In genomic region chr4:132099548-132099947, GRCm38 (mm10) we compare ENCODE assay signal across 20 mouse cellular contexts. TPM values are rescaled to one million over a fixed set of nuclear protein-coding genes. Genes with fewer than 3 reads are reported as not detected.
"Had no signal": no experiment of that assay in that cellular context is flagged by ENCODE, and none has a peak within 500 bp of the region (broad histone marks: within the 10 kb centered on the region; RNA-seq: fewer than 3 reads in every experiment).

No protein-coding gene starts in this region.

- DNase-seq: kidney, adult 18-20 months; kidney, adult 9 months; kidney, postnatal 4 days; left cerebral cortex, postnatal 4 days; liver, postnatal 0 days; lung, embryonic 14.5 days; right cerebral cortex, postnatal 25 days; spleen, adult 18-20 months; thymus, adult 18-20 months; thymus, postnatal 36 days had no signal

RNA-seq across cellular contexts. Expression of gene Gm10300, which starts 25.1 kb away (rescaled TPM):
- total RNA-seq: layer of hippocampus, postnatal 36 days; left cerebral cortex, adult 2 months; left cerebral cortex, postnatal 14 days; left cerebral cortex, postnatal 4 days had no signal
- polyA plus RNA-seq: inflammation-experienced regulatory T-cells, adult 6 months; intestine, embryonic 16.5 days; midbrain, embryonic 13.5 days; neural tube, embryonic 11.5 days; neural tube, embryonic 14.5 days had no signal

RNA-seq across cellular contexts. Expression of gene Oprd1, which starts 44.7 kb away (rescaled TPM):
- total RNA-seq: megakaryocyte, adult 5-6 weeks had no signal
- polyA plus RNA-seq: inflammation-experienced regulatory T-cells, adult 6 months; liver, postnatal 0 days; lung, postnatal 0 days had no signal
